Mouse (Mus musculus): Measurements from ENCODE around the gene Tango6.
A peak's percentile ranks its signal among the peaks of the same experiment; 100 is the strongest.

Tango6 gene

DNA sequence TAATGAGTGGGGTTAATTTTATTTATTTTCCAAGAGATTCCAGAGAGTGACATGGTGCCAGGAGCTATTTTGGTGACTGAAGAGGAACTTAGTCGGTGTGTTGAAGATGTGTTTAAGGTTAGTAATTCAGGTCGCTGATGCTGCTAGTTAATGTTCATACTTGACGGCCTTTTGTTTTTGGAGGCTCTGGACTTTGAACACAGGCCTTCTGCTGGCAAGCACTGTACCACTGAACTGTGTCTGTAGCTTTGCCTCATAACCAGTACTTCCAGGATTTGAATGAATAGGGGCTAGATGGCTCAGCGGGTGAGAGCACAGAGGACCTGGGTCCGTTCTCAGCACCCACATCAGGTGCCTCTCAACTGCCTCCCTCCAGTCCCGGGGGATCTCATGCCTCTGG is 17.3 kb downstream of the Tango6 start:
- DNase-seq (ENCODE audit: low spot score), result no peak

DNA sequence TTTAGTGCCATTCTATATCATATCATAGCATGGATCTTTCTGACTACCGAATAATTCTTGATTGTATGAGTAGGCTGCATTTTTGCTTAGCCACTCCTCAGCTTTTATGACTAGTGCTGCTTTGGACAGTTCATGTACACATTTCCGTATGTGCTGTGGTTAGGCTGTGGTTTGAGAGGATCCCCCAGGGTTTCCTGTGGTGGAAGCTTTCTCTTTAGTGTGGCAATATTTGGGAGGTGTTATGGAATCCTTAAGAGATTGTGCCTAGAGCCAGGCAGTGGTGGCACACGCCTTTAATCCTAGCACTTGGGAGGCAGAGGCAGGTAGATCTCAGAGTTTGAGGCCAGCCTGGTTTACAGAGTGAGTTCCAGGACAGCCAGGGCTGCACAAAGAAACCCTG is 18.5 kb downstream of the Tango6 start:
- no peak for DNase-seq (ENCODE audit: low spot score)

DNA sequence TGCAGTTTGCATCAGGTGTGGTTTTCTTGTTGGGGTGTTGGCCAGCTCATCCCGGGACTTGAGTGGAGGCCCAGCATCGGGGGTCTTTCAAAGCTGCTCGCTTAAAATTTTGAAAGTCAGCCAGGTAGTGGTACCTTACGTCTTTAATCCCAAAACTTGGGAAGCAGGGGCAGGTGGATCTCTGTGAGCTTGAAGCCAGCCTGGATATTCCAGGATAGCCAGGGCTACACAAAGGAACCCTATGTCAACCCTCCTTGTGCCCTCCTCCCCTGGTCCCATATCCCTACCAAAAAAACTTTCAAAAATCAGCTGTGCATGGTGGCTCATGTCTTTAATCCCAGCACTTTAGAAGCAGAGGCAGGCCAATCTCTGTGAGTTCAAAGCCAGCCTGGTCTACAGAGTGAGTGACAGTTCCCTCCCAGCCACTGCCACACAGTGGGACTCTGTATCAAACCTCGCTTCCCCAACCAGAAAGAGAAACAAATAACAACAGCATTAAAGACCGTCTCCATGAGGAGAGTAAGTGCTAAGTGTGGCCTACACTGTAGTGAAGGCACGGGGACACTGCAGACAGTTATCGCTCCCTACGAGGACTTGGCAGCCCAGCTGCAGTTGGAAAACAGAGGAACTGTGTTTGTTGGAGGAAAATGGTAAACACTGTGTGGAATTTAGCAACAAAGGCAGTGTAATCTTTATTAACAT is 21.5 kb downstream of the Tango6 start:
- no peak for DNase-seq (ENCODE audit: low spot score)

DNA sequence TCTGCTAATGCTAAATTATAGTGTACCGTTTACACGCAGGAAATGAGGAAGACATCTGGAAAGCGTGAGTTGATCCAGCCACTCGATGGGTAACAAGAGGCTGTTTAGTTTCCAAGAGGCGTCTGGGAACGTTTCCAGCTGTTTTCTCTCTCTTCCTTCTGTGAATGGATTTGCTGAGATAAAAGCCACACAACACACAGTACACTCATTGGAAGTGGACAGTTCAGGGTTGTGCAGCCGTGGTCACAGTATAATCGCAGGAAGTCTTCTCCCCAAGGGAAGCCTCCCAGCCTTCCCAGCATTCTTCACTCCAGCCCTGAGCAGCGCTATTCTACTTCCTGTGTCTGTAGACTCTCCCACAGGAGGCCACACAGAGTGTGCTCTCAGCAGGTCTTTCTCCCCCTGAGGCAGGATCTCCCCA is 22.0 kb downstream of the Tango6 start:
- no peak for DNase-seq (ENCODE audit: low spot score)

DNA sequence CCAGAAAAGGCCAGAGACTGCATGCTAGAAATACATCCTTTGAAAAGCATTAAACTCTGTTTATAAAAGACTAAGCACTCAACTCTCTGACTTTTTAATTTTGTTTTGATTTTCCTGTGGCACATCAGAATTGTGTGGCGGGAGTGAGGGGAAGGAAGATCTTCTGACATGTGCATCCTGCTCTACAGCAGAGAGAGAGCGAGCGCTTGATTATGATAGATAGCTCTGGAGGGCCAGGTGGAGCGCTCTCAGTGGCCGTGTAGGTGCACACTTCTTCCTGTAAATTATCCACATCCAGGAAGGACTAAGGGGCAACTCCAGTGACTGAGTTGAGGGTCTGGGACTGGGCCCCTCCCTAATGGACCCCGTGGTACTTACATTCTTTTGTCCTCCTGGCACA is 23.3 kb downstream of the Tango6 start:
- DNase-seq (ENCODE audit: low spot score), result no peak

DNA sequence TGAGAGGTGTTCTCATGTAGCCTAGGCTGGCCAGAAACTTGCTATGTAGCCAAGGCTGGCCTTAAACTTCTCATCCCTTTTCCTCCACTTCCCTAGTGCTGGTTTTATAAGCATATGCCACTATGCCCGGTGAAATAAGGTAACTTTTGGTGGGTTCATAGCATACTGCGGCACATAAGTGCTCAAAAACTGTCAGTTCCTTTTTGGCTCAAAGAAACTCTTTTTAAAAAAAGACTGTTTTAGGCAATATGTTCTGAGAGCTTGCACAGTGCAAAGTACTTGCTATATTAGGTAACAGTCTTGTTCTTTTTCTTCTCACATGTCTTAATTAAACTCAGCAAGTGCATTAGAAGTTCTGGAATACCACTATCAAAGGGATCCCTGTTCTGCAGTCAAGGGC is 27.1 kb downstream of the Tango6 start:
- DNase-seq (ENCODE audit: low spot score), result no peak

DNA sequence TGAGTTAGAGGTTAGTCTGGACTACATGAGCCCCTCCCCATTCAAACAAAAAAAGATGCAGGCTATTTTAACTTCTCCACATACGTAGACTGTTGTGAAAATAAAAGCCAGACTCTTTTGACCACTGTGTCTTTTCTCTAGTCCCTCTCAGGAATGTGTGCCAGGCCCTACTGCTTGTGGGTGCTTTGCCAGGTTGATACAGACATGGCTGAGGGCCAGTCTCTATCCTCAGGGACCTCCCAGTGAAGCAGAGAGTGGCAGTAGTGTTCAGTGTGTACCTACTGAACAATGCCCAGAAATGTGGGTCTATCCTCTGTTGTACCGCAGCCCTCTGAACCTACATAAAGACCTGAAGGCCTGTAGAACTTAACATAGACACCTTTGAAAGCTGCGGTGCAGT is 29.6 kb downstream of the Tango6 start:
- DNase-seq (ENCODE audit: low spot score), result no peak

DNA sequence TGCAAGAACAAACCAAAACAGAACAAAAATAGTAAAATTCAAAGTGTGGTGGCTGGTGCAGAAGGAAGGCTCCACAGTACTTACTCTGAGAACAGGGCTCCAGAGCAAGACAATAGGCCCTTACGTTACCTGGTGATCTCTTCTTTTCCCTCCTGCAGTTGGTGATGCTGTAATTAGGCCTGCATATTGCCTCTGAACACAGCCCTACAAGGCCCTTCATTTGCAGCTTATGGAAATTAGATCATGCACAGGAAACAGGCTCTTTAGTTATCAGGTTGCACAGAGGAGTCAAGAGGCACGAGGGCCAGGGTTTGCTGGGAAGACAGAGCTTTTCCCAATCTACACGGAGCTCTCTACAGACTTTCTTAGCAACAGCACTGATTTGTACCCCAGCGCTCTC is 31.4 kb downstream of the Tango6 start:
- no peak for DNase-seq (ENCODE audit: low spot score)

DNA sequence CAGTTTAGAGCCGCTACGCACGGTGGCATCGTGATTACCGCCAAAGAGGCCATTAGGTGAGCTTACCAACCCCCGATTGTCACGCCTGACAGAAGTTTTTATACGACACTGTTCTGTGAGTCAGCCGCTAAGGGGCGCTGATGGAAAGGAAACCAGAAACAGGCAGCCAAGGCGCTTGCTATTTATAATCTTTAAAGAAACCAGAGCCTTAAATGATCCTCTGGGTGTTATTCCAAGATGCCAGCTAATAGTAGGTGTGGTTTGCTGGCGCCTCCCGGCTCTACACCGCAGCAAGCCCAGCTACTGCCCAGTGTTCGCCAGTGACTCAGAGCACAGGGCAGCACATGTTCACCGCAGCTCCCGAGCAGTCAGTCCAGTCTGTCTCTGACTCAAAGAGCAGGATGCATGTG is 35.2 kb downstream of the Tango6 start:
- peak; percentile 86 for DNase-seq (ENCODE audit: low spot score)

DNA sequence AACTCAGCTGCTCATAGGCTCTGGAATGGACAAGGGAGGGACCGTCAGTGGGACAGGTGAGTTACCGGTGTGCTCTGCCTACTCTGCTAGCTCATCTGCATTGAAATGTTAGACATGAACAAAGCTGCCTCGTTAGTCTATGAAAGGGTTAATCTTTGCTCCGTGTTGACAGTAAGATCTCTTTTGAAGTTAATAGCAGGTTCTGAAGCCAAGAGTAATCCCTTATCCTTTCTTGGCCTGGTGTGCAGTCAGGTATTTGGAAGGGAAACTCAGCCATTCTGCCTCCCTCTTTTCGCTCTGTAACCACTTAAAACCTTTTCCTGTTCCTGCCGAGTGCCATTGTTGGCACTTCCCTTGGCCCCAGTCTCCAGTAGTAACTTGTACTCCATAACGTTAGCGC is 38.1 kb downstream of the Tango6 start:
- DNase-seq (ENCODE audit: low spot score), result no peak

DNA sequence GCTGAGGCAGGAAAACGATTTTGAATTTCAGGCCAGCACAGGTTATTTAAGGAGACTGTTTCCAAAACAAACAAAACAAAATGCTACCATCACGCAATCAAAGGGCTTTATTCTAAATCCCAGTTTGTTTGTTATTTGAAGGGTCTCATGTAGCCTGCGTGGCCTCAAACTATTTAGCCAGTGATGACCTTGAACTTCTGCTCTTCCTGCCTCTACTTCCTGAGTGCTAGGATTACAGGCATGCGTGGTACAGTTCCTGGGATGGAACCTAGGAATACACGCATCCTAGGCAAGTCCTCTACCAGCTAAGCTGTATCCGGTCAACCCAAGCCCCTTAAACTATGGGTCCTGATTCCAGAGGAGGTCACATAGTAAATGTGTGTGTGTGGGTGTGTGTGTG is 39.6 kb downstream of the Tango6 start:
- DNase-seq (ENCODE audit: low spot score), result peak; percentile 46

DNA sequence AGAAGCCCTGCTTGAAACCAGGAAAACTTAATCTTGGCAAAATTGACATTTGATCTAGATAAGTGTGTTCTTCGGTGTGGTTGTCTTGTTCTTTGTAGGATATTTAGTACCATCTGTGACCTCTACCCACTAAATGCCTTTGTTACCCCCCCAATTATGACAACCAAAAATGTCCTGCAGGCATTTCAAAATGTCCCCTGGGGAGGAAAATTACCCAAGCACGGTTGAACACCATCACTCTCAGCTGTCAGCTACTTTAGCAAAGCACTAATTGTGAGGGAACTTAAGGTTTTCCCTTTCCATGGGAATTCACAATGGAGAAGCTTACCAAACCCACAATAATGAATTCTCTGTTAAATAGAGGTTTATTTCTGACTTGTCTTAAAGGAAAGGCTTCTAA is 41.1 kb downstream of the Tango6 start:
- no peak for DNase-seq (ENCODE audit: low spot score)

DNA sequence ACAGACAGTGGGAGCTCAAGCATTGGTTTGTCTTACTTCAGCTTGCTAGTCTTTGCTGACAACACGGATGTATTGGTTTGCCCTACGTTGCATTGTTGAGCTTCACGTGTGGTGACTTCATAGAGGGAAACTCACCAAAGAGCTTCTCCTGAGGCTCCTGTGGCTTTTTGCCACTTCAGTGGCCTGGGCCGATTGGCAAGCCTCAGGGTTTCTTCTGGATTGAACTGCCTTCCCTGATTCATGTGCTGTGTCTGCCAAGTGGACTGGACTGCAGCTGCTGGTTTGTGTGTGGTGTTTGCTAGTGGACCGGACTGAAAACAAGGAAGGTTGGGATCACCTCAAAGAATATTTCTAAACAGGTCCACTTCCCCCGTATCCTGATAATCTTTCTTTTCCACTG is 43.7 kb downstream of the Tango6 start:
- no peak for DNase-seq (ENCODE audit: low spot score)

DNA sequence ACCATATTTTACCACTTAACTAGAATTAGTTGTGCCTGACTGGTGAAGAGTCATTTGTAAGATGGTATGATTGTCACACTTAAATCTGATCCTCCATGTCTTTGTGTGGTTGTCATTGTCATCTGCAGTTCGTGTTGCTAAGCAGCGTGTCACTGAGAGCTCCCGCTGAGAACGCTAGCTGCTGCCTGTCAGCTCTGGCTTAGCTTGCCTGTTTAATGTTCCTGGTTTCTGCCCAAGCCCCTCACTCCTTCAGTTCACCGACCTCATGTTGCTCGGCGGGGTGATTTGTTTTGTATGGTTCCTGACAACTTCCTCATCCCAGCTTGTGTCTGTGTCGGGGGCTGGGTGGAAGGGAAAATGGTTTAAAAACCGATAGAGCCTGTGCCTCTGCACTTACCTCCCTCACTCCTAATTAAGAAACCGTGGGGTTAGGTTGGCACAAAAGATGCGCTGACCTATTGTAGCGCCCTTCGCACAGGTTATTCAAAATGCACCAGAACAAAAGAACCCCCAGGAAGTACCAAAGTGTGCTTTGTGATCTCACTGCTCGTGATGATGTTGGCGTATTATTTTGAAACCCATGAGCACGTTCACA is 44.5 kb downstream of the Tango6 start:
- DNase-seq (ENCODE audit: low spot score), result peak; percentile 85

DNA sequence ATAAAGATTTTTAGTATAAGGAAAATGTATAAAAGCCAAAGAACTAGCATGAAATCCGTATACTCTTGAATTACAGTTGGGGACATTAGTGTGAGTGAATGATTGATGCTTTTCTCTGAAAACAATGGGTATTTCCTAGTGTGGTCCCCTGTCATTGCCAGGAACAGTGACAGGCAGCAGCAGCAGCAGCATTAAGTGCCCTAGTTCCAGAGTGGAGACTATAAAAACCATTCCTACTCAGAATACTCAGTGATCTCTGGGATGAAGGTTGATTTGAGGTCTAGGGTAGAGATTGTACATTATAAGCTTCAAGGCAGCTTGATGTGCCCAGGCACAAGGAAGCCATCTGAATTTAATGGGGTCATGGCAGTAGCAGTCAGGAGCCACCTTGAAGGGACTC is 45.0 kb downstream of the Tango6 start:
- DNase-seq (ENCODE audit: low spot score), result no peak

DNA sequence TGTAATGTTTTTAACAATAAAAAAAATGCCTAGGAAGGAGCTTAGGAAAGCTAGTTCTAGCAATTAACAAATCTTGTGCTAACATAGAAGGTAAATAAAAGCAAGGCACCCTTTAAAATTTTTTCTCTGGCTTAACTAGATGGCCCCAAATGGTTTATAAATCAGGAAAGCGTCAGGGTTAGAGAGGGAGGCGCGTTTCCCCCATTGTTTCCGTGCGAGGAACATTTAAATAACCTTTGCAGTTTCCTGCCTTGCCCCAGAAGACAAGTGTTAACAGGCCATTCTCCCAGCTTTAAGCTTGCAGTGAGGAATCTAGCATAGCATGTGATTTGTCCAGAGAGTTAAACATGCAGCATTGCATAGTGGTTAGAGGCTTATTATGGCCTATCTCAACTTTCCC is 50.1 kb downstream of the Tango6 start:
- no peak for DNase-seq (ENCODE audit: low spot score)

DNA sequence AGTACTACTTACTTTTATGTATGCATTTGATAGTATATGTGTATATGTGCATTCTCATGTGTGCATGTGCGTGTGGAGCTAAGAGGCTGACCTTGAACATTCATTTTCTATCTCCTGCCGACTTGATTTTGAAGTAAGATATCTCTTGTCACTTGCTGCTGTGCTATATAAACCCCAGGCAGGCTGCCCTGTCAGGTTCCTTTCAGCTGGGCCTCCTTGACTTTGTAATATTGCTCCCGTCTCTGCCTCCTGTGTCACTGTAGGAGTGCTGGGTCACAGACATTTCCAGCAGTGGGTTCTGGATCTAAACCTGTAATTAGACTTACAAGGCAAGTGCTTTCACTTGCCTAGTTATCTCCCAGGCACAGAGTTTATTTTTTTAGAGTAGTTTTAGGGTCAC is 50.8 kb downstream of the Tango6 start:
- no peak for DNase-seq (ENCODE audit: low spot score)

DNA sequence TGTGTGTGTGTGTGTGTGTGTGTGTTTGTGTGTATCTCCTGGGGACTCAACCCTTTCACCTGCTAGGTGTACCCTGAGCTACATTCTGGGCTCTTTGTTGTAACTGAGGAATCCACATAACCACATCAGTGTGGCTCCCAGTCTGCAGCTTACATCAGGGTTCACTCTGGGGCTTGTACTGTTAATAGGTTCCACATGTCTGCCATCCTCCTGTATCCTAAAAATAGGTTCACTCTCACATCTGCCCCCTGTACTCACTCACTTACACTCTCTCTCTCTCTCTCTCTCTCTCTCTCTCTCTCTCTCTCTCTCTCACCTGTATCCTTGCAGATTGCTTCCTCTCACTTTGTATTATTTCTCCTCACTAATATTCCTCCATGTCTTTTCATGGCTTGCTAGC is 51.4 kb downstream of the Tango6 start:
- DNase-seq (ENCODE audit: low spot score), result peak; percentile 69

DNA sequence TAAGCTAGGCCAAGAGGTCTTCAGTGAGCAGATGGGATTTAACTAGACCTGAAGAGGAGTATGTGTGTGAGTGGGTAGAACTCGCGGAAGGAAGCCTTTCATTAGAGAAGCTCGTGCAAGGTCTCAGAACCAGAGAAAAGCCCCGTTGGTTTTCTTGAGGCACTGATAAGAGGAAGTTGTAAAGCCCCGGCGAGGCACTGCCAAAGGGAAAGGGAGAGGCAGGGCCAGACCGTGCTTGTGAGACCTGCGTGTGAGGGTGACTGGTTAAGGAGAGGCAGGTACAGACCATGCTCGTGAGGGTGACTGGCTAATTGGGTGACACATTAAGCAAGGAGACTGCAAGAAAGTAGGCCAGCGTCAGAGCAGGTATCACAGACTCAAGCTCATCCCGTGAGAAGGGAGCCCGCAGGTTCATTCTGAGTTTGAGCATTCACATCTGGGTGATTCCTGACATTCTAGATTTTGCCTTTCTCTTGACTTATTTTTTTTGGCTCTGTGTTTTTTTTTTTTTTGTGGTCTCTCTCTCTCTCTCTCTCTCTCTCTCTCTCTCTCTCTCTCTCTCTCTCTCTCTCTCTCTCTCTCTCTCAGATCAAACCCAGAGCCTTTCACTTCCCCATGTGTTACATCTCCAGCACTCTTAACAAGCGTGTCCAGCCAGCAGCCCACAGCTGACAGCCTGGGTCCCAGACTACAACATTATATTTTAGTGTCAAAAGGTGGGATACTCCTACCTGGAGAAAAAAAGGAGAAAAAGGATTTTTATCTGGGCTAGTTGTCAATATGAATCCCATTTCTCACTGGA is 54.2 kb downstream of the Tango6 start:
- DNase-seq (ENCODE audit: low spot score), result no peak

DNA sequence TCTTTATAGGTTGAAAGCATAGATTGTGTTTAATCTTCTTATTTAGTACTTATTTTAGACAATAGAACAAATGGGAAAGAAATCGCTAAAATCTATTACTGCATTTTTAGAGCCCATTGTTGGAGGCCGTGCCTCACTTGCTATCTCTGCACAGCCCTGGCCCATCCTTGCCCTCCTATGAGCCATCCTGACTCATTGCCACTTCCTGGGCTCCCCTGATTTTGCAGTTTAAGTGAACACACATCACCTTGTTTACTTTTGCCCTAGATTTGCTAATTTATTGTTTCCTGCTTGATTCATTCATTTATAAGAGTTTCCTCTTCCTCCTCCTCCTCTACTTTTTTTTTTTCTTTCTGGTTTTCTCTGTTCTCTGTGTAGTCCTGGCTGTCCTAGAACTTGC is 55.0 kb downstream of the Tango6 start:
- no peak for DNase-seq (ENCODE audit: low spot score)

DNA sequence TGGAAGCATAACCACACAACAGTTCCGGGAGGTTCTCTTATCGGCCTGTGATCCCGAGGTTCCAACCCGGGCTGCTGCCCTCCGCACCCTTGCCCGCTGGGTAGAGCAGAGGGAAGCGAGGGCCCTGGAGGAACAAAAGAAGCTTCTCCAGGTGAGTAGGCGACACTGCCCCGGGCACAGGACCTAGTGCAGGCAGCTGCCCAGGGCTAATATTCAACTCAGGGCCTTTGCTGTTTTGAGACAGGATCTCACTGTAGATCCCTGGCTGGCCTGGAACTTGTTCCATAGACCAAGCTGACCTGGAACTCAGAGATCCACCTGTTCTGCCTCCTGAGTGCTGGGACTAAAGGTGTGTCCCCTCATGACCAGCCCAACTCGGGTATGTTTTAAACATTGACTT is 59.5 kb downstream of the Tango6 start:
- no peak for DNase-seq (ENCODE audit: low spot score)

DNA sequence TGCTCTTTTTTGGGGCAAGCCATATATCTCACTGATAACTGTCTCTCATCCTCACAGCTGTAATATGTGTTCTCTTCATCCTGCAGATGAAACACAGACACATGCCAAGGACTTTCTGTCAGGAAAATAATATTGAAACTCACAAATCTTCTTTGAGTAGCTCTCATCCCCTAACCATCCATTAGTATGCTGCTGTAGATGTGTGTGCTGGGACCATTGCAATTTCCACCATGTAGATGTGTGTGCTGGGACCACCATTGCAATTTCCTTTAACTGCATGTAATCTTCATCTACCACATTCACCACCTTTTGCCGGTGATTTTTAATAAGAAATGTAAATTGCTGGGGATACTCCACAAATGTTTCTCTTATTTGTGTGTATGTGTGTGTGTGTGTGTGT is 60.5 kb downstream of the Tango6 start:
- no peak for DNase-seq (ENCODE audit: low spot score)

DNA sequence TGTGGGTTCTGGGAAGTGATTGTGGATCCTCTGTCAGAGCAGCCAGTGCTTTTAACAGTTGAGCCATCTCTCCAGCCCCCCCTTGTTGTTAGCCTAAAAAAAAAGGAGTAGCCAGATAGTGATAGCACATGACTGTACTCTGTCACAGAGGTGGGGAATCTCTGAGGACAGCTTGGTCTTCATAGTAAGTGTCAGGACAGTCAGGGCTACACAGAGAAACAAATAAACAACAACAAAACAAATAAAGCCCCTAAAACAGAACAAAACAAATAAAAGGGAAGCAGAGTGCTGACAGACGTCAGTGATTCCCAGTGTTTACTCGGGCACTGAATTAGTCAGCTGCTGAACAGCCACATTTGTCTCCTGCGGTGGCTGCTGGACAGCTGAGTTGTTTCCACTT is 70.6 kb downstream of the Tango6 start:
- DNase-seq (ENCODE audit: low spot score), result no peak
